Mouse (Mus musculus) cortical plate, adult 2 months (tissue): ENCODE measurements around the gene Spata2.

Experiments
- CTCF ChIP-seq: fragments of 200-500 bp; IDR thresholded peaks from 2 replicates; pipeline ENCODE4 v1.5.1; 2011; ENCODE audit warnings: mild to moderate bottlenecking, control low read depth, low read length; ENCODE audit not compliant: insufficient read depth; ENCODE audit errors: extremely low read depth
- POLR2A ChIP-seq: fragments of 200-500 bp; IDR thresholded peaks from 2 replicates; pipeline ENCODE4 v1.6.1; 2011; ENCODE audit warnings: mild to moderate bottlenecking, low read length, control low read depth; ENCODE audit not compliant: insufficient read depth; ENCODE audit errors: extremely low read depth

DNA sequence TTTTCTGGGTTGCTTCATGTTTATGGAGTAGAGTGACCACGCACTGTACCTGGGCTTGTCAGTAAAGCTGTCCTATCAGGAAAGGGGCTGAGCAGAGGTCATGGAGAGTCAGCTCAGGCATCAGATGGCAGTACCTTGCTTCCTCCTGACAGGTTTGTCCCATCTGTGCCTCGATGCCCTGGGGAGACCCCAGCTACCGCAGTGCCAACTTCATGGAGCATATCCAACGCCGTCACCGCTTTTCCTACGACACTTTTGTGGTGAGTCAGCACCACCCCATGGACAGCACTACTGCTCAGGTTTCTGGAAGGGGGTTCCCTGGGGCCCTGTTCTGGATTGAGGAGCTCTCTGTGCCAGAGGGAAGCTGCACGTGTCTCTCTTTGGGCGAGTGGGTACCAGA, 19.7 kb upstream of the Spata2 start:
- no peak for TF ChIP-seq POLR2A
- TF ChIP-seq CTCF: no peak
